Mouse (Mus musculus): Measurements from ENCODE around the gene 1700030J22Rik. TPM values are rescaled to one million over a fixed set of nuclear protein-coding genes. Genes with fewer than 3 reads are reported as not detected.

Gene 1700030J22Rik
- polyA plus RNA-seq, 1 experiment = 0.47 TPM

GRCm38 (mm10) chr8:116951778-116952177 lies 27.0 kb downstream of the 1700030J22Rik start:
- no peak for DNase-seq (ENCODE audit: low spot score)

- DNase-seq (ENCODE audit: low spot score) = no peak
Measured at GRCm38 (mm10) chr8:116951369-116951768, 27.4 kb downstream of the 1700030J22Rik start.

- no peak for DNase-seq (ENCODE audit: low spot score)
Measured at GRCm38 (mm10) chr8:116947589-116947988, 31.2 kb downstream of the 1700030J22Rik start.

- DNase-seq (ENCODE audit: low spot score) = no peak
Measured at GRCm38 (mm10) chr8:116946851-116947250, 31.9 kb downstream of the 1700030J22Rik start.

GRCm38 (mm10) chr8:116946268-116946838 lies 32.4 kb downstream of the 1700030J22Rik start:
- DNase-seq (ENCODE audit: low spot score) = no peak

GRCm38 (mm10) chr8:116945169-116945910 lies 33.4 kb downstream of the 1700030J22Rik start:
- DNase-seq (ENCODE audit: low spot score) = no peak

GRCm38 (mm10) chr8:116944385-116944696 lies 34.4 kb downstream of the 1700030J22Rik start:
- DNase-seq (ENCODE audit: low spot score) = no peak

- peak; percentile 28 for DNase-seq (ENCODE audit: low spot score)
Measured at GRCm38 (mm10) chr8:116943555-116944384, 35.0 kb downstream of the 1700030J22Rik start.

GRCm38 (mm10) chr8:116943161-116943554 lies 35.6 kb downstream of the 1700030J22Rik start, which contains the start of gene Atmin:
Atmin (plus strand) TSS chr8:116943393.
- DNase-seq (ENCODE audit: low spot score) = peak; percentile 78

GRCm38 (mm10) chr8:116942284-116943058 lies 36.3 kb downstream of the 1700030J22Rik start:
- no peak for DNase-seq (ENCODE audit: low spot score)

GRCm38 (mm10) chr8:116935506-116935905 lies 43.3 kb downstream of the 1700030J22Rik start:
- no peak for DNase-seq (ENCODE audit: low spot score)

- DNase-seq (ENCODE audit: low spot score) = no peak
Measured at GRCm38 (mm10) chr8:116934976-116935375, 43.8 kb downstream of the 1700030J22Rik start.

GRCm38 (mm10) chr8:116928588-116928987 lies 50.2 kb downstream of the 1700030J22Rik start:
- DNase-seq (ENCODE audit: low spot score) = no peak

- no peak for DNase-seq (ENCODE audit: low spot score)
Measured at GRCm38 (mm10) chr8:116927880-116928279, 50.9 kb downstream of the 1700030J22Rik start.

GRCm38 (mm10) chr8:116923526-116923925 lies 55.2 kb downstream of the 1700030J22Rik start:
- DNase-seq (ENCODE audit: low spot score) = no peak

- DNase-seq (ENCODE audit: low spot score) = no peak
Measured at GRCm38 (mm10) chr8:116922060-116922757, 56.5 kb downstream of the 1700030J22Rik start.

- DNase-seq (ENCODE audit: low spot score) = peak; percentile 91
Measured at GRCm38 (mm10) chr8:116921337-116922059, 57.3 kb downstream of the 1700030J22Rik start, which contains the start of the genes Cmc2 and Cenpn. Cmc2 (minus strand) TSS chr8:116921455. Cenpn (plus strand) TSS chr8:116921730.

- peak; percentile 48 for DNase-seq (ENCODE audit: low spot score)
Measured at GRCm38 (mm10) chr8:116921005-116921336, 57.8 kb downstream of the 1700030J22Rik start.

Measured in urinary bladder, adult 2 months (tissue).